Mouse (Mus musculus) layer of hippocampus, adult 2 months (tissue): ENCODE data around the gene Vmn1r81. TPM values are rescaled to one million over a fixed set of nuclear protein-coding genes. Genes with fewer than 3 reads are reported as not detected.

Source experiments
- DNase-seq, 2 experiments: peaks; one replicate each; pipeline ENCODE4 v3.0.0; 2022; ENCODE audit warnings: low spot score in 2 of 2
- H3K27ac ChIP-seq: fragments of 200-600 bp; 2 replicates; pipeline ENCODE4 v1.8.1; 2022
- H3K4me3 ChIP-seq: fragments of 200-600 bp; 2 replicates; pipeline ENCODE4 v1.8.1; 2022; ENCODE audit warnings: mild to moderate bottlenecking
- CTCF ChIP-seq: fragments of 200-600 bp; conservative IDR thresholded peaks from 2 replicates; pipeline ENCODE4 v1.8.1; 2022; ENCODE audit warnings: antibody characterized with exemption, mild to moderate bottlenecking, moderate library complexity
- long read RNA-seq, 2 experiments: library from polyadenylated mRNA; stranded (forward); transcript quantifications; one replicate each; pipeline ENCODE4 v2.0.0; 2021; ENCODE audit warnings: borderline mapping rate in 2 of 2
- total RNA-seq, 2 experiments: library from RNA; stranded (reverse); gene quantifications; 2 replicates each; pipeline ENCODE4 v1.2.3; 2021

Vmn1r81 gene
- total RNA-seq = not detected
- long read RNA-seq, experiment 1 = 0 reads
- long read RNA-seq, experiment 2 = 0 reads

- no peak for TF ChIP-seq CTCF
- no peak for DNase-seq
- H3K27ac ChIP-seq = no peak within 1 kb of the TSS
- H3K4me3 ChIP-seq = no peak within 1 kb of the TSS
Observed at GRCm38 (mm10) chr7:12268169-12268568, at the start of gene Vmn1r81. Gene Vmn1r81 (minus strand): TSS chr7:12268269.

GRCm38 (mm10) chr7:12300130-12300529 is 32.1 kb upstream of the Vmn1r81 start, which contains the start of gene Vmn1r82:
Gene Vmn1r82 (plus strand): TSS chr7:12300430.
- DNase-seq = no peak
- H3K4me3 ChIP-seq = no peak within 1 kb of the TSS
- H3K27ac ChIP-seq = no peak within 1 kb of the TSS
- TF ChIP-seq CTCF = no peak

- no peak for DNase-seq
- H3K27ac ChIP-seq = no peak overlapping the region
- TF ChIP-seq CTCF = no peak
- no peak overlapping the region for H3K4me3 ChIP-seq
Observed at GRCm38 (mm10) chr7:12204141-12204540, 63.9 kb downstream of the Vmn1r81 start.

Other genes with a start within 250 kb of the Vmn1r81 start
- gene Vmn1r77, start 231.5 kb downstream of the Vmn1r81 start, total RNA-seq = under 1 TPM in 1 of 2 experiments, not detected in 1; 0.05 TPM
- gene Vmn1r78, start 118.0 kb downstream of the Vmn1r81 start, total RNA-seq = not detected
- not detected for gene Vmn1r79, start 97.0 kb downstream of the Vmn1r81 start, total RNA-seq
- gene Vmn1r80, start 79.0 kb downstream of the Vmn1r81 start, total RNA-seq = not detected
- not detected for gene Vmn1r82, start 32.2 kb upstream of the Vmn1r81 start, total RNA-seq
- gene Vmn1r83, start 61.2 kb upstream of the Vmn1r81 start, total RNA-seq = not detected
- gene Vmn1r84, start 101.0 kb upstream of the Vmn1r81 start, total RNA-seq = not detected
- 10 to 100 TPM in 1 of 2 experiments, 1 to 10 TPM in 1; 8.5 to 10.1 TPM for gene Zfp551, start 154.5 kb upstream of the Vmn1r81 start, total RNA-seq
- 10 to 100 TPM; 11.7 to 14.6 TPM for gene Zfp606, start 210.0 kb upstream of the Vmn1r81 start, total RNA-seq
- gene 2900092C05Rik, start 244.2 kb upstream of the Vmn1r81 start, total RNA-seq = not detected